Mouse (Mus musculus): ENCODE measurements at regions not wholly inside any gene's neighbourhood (a gene's known extent, or its start where the extent isn't known, plus 50 kb on each side); places are given as distances from the start of the nearest gene placed in this dataset.

- 81% methylated on average over 3 of the region's 3 CpGs for WGBS
- ATAC-seq (no peak), DNase-seq (ENCODE audit: low spot score) (peak; percentile 19)
- no peaks in the 10 kb centered on the region for H3K9me3 ChIP-seq (ENCODE audit: low read length)
- no peaks in the 10 kb centered on the region for H3K36me3 ChIP-seq (ENCODE audit: insufficient read depth, low read length)
- no peaks in the 10 kb centered on the region for H3K27me3 ChIP-seq (replicated peaks; ENCODE audit: insufficient read depth, low read length)
- H3K4me3 ChIP-seq (ENCODE audit: low read depth, low read length) = no peak overlapping the region
- no peak overlapping the region for H3K4me2 ChIP-seq (replicated peaks; ENCODE audit: low read depth, low read length)
- no peaks in the 10 kb centered on the region for H3K4me1 ChIP-seq (ENCODE audit: insufficient read depth, low read depth, low read length)
- no peak overlapping the region for H3K9ac ChIP-seq (replicated peaks; ENCODE audit: low read depth)
- H3K27ac ChIP-seq (ENCODE audit: low read length) = no peak overlapping the region
- TF ChIP-seq CTCF (IDR thresholded peaks at IDR 0.05) = no peak
- no peak for TF ChIP-seq EP300 (IDR thresholded peaks at IDR 0.05)
Observed at GRCm38 (mm10) chr5:53385513-53386148, 80.3 kb upstream of the Rbpj start.

GRCm38 (mm10) chr5:53393571-53393970 lies 72.4 kb upstream of the Rbpj start:
- 84% methylated on average over 2 of the region's 2 CpGs for WGBS
- Histone ChIP-seq H3K4me2 (replicated peaks; ENCODE audit: low read depth, low read length) (no peak overlapping the region), H3K9me3 (ENCODE audit: low read length) (no peaks in the 10 kb centered on the region), H3K36me3 (ENCODE audit: insufficient read depth, low read length) (no peaks in the 10 kb centered on the region), H3K4me1 (ENCODE audit: insufficient read depth, low read depth, low read length) (no peaks in the 10 kb centered on the region), H3K27ac (ENCODE audit: low read length) (no peak overlapping the region), H3K4me3 (ENCODE audit: low read depth, low read length) (no peak overlapping the region), H3K27me3 (replicated peaks; ENCODE audit: insufficient read depth, low read length) (no peaks in the 10 kb centered on the region), H3K9ac (replicated peaks; ENCODE audit: low read depth) (no peak overlapping the region)
- ATAC-seq (no peak), DNase-seq (ENCODE audit: low spot score) (no peak)
- TF ChIP-seq CTCF (IDR thresholded peaks at IDR 0.05) = no peak
- no peak for TF ChIP-seq EP300 (IDR thresholded peaks at IDR 0.05)

- H3K36me3 ChIP-seq (ENCODE audit: insufficient read depth, low read length) = no peaks in the 10 kb centered on the region
- TF ChIP-seq EP300 (IDR thresholded peaks at IDR 0.05) (no peak), CTCF (IDR thresholded peaks at IDR 0.05) (no peak)
- no peak overlapping the region for H3K27ac ChIP-seq (ENCODE audit: low read length)
- ATAC-seq (no peak), DNase-seq (ENCODE audit: low spot score) (no peak)
- no peaks in the 10 kb centered on the region for H3K27me3 ChIP-seq (replicated peaks; ENCODE audit: insufficient read depth, low read length)
- no peak overlapping the region for H3K4me3 ChIP-seq (ENCODE audit: low read depth, low read length)
- 91% methylated on average over 3 of the region's 3 CpGs for WGBS
- H3K9ac ChIP-seq (replicated peaks; ENCODE audit: low read depth) = no peak overlapping the region
- no peaks in the 10 kb centered on the region for H3K9me3 ChIP-seq (ENCODE audit: low read length)
- H3K4me1 ChIP-seq (ENCODE audit: insufficient read depth, low read depth, low read length) = no peaks in the 10 kb centered on the region
- no peak overlapping the region for H3K4me2 ChIP-seq (replicated peaks; ENCODE audit: low read depth, low read length)
Observed at GRCm38 (mm10) chr5:53394560-53394959, 71.4 kb upstream of the Rbpj start.

GRCm38 (mm10) chr5:53398428-53399058 lies 67.4 kb upstream of the Rbpj start:
- H3K27me3 ChIP-seq (replicated peaks; ENCODE audit: insufficient read depth, low read length) = no peaks in the 10 kb centered on the region
- no peak overlapping the region for H3K9ac ChIP-seq (replicated peaks; ENCODE audit: low read depth)
- no peaks in the 10 kb centered on the region for H3K9me3 ChIP-seq (ENCODE audit: low read length)
- H3K4me2 ChIP-seq (replicated peaks; ENCODE audit: low read depth, low read length) = no peak overlapping the region
- H3K4me3 ChIP-seq (ENCODE audit: low read depth, low read length) = no peak overlapping the region
- TF ChIP-seq CTCF (IDR thresholded peaks at IDR 0.05) = no peak
- TF ChIP-seq EP300 (IDR thresholded peaks at IDR 0.05) = no peak
- no peak overlapping the region for H3K27ac ChIP-seq (ENCODE audit: low read length)
- no peaks in the 10 kb centered on the region for H3K4me1 ChIP-seq (ENCODE audit: insufficient read depth, low read depth, low read length)
- no peaks in the 10 kb centered on the region for H3K36me3 ChIP-seq (ENCODE audit: insufficient read depth, low read length)
- WGBS = 87% methylated on average over 8 of the region's 8 CpGs
- no peak for DNase-seq (ENCODE audit: low spot score)
- no peak for ATAC-seq

GRCm38 (mm10) chr5:53401093-53401492 lies 64.9 kb upstream of the Rbpj start:
- H3K4me2 ChIP-seq (replicated peaks; ENCODE audit: low read depth, low read length) = no peak overlapping the region
- no peak overlapping the region for H3K27ac ChIP-seq (ENCODE audit: low read length)
- no peak overlapping the region for H3K9ac ChIP-seq (replicated peaks; ENCODE audit: low read depth)
- H3K36me3 ChIP-seq (ENCODE audit: insufficient read depth, low read length) = no peaks in the 10 kb centered on the region
- H3K4me3 ChIP-seq (ENCODE audit: low read depth, low read length) = no peak overlapping the region
- WGBS = 37% methylated on average over 4 of the region's 4 CpGs
- peak; percentile 36 for DNase-seq (ENCODE audit: low spot score)
- H3K4me1 ChIP-seq (ENCODE audit: insufficient read depth, low read depth, low read length) = no peaks in the 10 kb centered on the region
- H3K9me3 ChIP-seq (ENCODE audit: low read length) = no peaks in the 10 kb centered on the region
- ATAC-seq = no peak
- TF ChIP-seq CTCF (IDR thresholded peaks at IDR 0.05) (no peak), EP300 (IDR thresholded peaks at IDR 0.05) (no peak)
- H3K27me3 ChIP-seq (replicated peaks; ENCODE audit: insufficient read depth, low read length) = no peaks in the 10 kb centered on the region

GRCm38 (mm10) chr5:53402022-53402421 lies 63.9 kb upstream of the Rbpj start:
- TF ChIP-seq CTCF (IDR thresholded peaks at IDR 0.05) = no peak
- TF ChIP-seq EP300 (IDR thresholded peaks at IDR 0.05) = no peak
- H3K4me2 ChIP-seq (replicated peaks; ENCODE audit: low read depth, low read length) = no peak overlapping the region
- no peak overlapping the region for H3K9ac ChIP-seq (replicated peaks; ENCODE audit: low read depth)
- DNase-seq (ENCODE audit: low spot score) = no peak
- 83% methylated on average over 4 of the region's 4 CpGs for WGBS
- no peaks in the 10 kb centered on the region for H3K36me3 ChIP-seq (ENCODE audit: insufficient read depth, low read length)
- H3K4me3 ChIP-seq (ENCODE audit: low read depth, low read length) = no peak overlapping the region
- no peaks in the 10 kb centered on the region for H3K27me3 ChIP-seq (replicated peaks; ENCODE audit: insufficient read depth, low read length)
- H3K9me3 ChIP-seq (ENCODE audit: low read length) = no peaks in the 10 kb centered on the region
- no peak overlapping the region for H3K27ac ChIP-seq (ENCODE audit: low read length)
- no peaks in the 10 kb centered on the region for H3K4me1 ChIP-seq (ENCODE audit: insufficient read depth, low read depth, low read length)
- ATAC-seq = no peak
